Mouse (Mus musculus): ENCODE results near the gene Pdgfra. TPM values are rescaled to one million over a fixed set of nuclear protein-coding genes. Genes with fewer than 3 reads are reported as not detected.

Gene Pdgfra
- polyA plus RNA-seq (2016; fragmentation: Nextera tagmentation; extraction: Ambion mirVana): 15.7 and 23.2 TPM in 2 replicates

GRCm38 (mm10) chr5:75152021-75152425 is at the start of gene Pdgfra:
Gene Pdgfra (plus strand): TSS chr5:75152292.
- no peak within 1 kb of the TSS for H3K9ac ChIP-seq (replicated peaks)
- WGBS: 0% methylated on average over 10 of the region's 10 CpGs
- H3K36me3 ChIP-seq: no peaks in the 10 kb centered on the region
- peaks cover 53% of the 10 kb centered on the region for H3K4me1 ChIP-seq
- no peak for ATAC-seq (ENCODE audit: low FRiP score, low read depth)
- H3K27ac ChIP-seq (replicated peaks): no peak within 1 kb of the TSS; the same call in 1 of the 2 replicates
- no peaks in the 10 kb centered on the region for H3K9me3 ChIP-seq
- peak within 1 kb of the TSS; percentile 30 for H3K4me2 ChIP-seq (replicated peaks)
- peaks cover 96% of the 10 kb centered on the region for H3K27me3 ChIP-seq
- H3K4me3 ChIP-seq: peak within 1 kb of the TSS; percentile 44

- no peaks in the 10 kb centered on the region for H3K4me1 ChIP-seq
- H3K27me3 ChIP-seq: 0 out of 2 replicates have a peak, but pooled peaks cover 10% of the 10 kb centered on the region
- no peak for ATAC-seq (ENCODE audit: low FRiP score, low read depth)
- no peaks in the 10 kb centered on the region for H3K9me3 ChIP-seq
- 59% methylated on average over 3 of the region's 3 CpGs for WGBS
- H3K27ac ChIP-seq (replicated peaks): no peak overlapping the region
- no peak overlapping the region for H3K9ac ChIP-seq (replicated peaks)
- no peak overlapping the region for H3K4me3 ChIP-seq
- no peak overlapping the region for H3K4me2 ChIP-seq (replicated peaks)
- no peaks in the 10 kb centered on the region for H3K36me3 ChIP-seq
Observed at GRCm38 (mm10) chr5:75106511-75106910, 45.6 kb upstream of the Pdgfra start.

GRCm38 (mm10) chr5:75109368-75109767 is 42.7 kb upstream of the Pdgfra start:
- Histone ChIP-seq H3K27ac (replicated peaks) (no peak overlapping the region), H3K36me3 (no peaks in the 10 kb centered on the region), H3K9me3 (no peaks in the 10 kb centered on the region), H3K4me1 (no peaks in the 10 kb centered on the region), H3K9ac (replicated peaks) (no peak overlapping the region), H3K4me2 (replicated peaks) (no peak overlapping the region), H3K27me3 (no peaks in the 10 kb centered on the region), H3K4me3 (no peak overlapping the region)
- no peak for ATAC-seq (ENCODE audit: low FRiP score, low read depth)
- 67% methylated on average over 5 of the region's 5 CpGs for WGBS

- Histone ChIP-seq H3K36me3 (no peaks in the 10 kb centered on the region), H3K4me1 (no peaks in the 10 kb centered on the region), H3K27me3 (no peaks in the 10 kb centered on the region), H3K4me2 (replicated peaks) (no peak overlapping the region), H3K9ac (replicated peaks) (no peak overlapping the region), H3K9me3 (no peaks in the 10 kb centered on the region), H3K4me3 (no peak overlapping the region), H3K27ac (replicated peaks) (no peak overlapping the region)
- ATAC-seq (ENCODE audit: low FRiP score, low read depth): no peak
- WGBS: 47% methylated on average over 5 of the region's 5 CpGs
Observed at GRCm38 (mm10) chr5:75111781-75112180, 40.3 kb upstream of the Pdgfra start.

- H3K4me2 ChIP-seq (replicated peaks): no peak overlapping the region
- no peak overlapping the region for H3K27ac ChIP-seq (replicated peaks)
- peaks cover 20% of the 10 kb centered on the region; the same call in 1 of the 2 replicates for H3K27me3 ChIP-seq
- WGBS: 68% methylated on average over 7 of the region's 7 CpGs
- H3K9ac ChIP-seq (replicated peaks): no peak overlapping the region
- no peaks in the 10 kb centered on the region for H3K36me3 ChIP-seq
- H3K9me3 ChIP-seq: no peaks in the 10 kb centered on the region
- H3K4me3 ChIP-seq: no peak overlapping the region
- H3K4me1 ChIP-seq: no peaks in the 10 kb centered on the region
- ATAC-seq (ENCODE audit: low FRiP score, low read depth): no peak
Observed at GRCm38 (mm10) chr5:75118840-75119239, 33.3 kb upstream of the Pdgfra start.

- Histone ChIP-seq H3K9me3 (no peaks in the 10 kb centered on the region), H3K4me3 (no peak overlapping the region), H3K4me2 (replicated peaks) (no peak overlapping the region), H3K36me3 (no peaks in the 10 kb centered on the region), H3K9ac (replicated peaks) (no peak overlapping the region), H3K27ac (replicated peaks) (no peak overlapping the region), H3K4me1 (no peaks in the 10 kb centered on the region), H3K27me3 (peaks cover 20% of the 10 kb centered on the region)
- WGBS: 44% methylated on average over 5 of the region's 5 CpGs
- no peak for ATAC-seq (ENCODE audit: low FRiP score, low read depth)
Observed at GRCm38 (mm10) chr5:75121646-75122045, 30.4 kb upstream of the Pdgfra start.

- WGBS: 90% methylated on average over 7 of the region's 7 CpGs
- Histone ChIP-seq H3K9ac (replicated peaks) (no peak overlapping the region), H3K4me2 (replicated peaks) (no peak overlapping the region), H3K36me3 (no peaks in the 10 kb centered on the region), H3K27me3 (peaks cover 25% of the 10 kb centered on the region), H3K27ac (replicated peaks) (no peak overlapping the region), H3K4me1 (no peaks in the 10 kb centered on the region), H3K9me3 (no peaks in the 10 kb centered on the region), H3K4me3 (no peak overlapping the region)
- ATAC-seq (ENCODE audit: low FRiP score, low read depth): no peak
Observed at GRCm38 (mm10) chr5:75134681-75135080, 17.4 kb upstream of the Pdgfra start.

- no peak for ATAC-seq (ENCODE audit: low FRiP score, low read depth)
- Histone ChIP-seq H3K4me3 (peak overlapping the region; percentile 8; the same call in 1 of the 2 replicates), H3K4me2 (replicated peaks) (peak overlapping the region; percentile 44), H3K9me3 (no peaks in the 10 kb centered on the region), H3K27me3 (peaks cover 81% of the 10 kb centered on the region), H3K9ac (replicated peaks) (no peak overlapping the region; the same call in 1 of the 2 replicates), H3K36me3 (no peaks in the 10 kb centered on the region), H3K27ac (replicated peaks) (no peak overlapping the region), H3K4me1 (peaks cover 3% of the 10 kb centered on the region; the same call in 1 of the 2 replicates)
- WGBS: 5% methylated on average over 14 of the region's 14 CpGs
Observed at GRCm38 (mm10) chr5:75143092-75143491, 9.0 kb upstream of the Pdgfra start.

GRCm38 (mm10) chr5:75143767-75144166 is 8.3 kb upstream of the Pdgfra start:
- no peaks in the 10 kb centered on the region for H3K36me3 ChIP-seq

GRCm38 (mm10) chr5:75145341-75145740 is 6.8 kb upstream of the Pdgfra start:
- H3K9me3 ChIP-seq: no peaks in the 10 kb centered on the region
- peaks cover 83% of the 10 kb centered on the region for H3K27me3 ChIP-seq
- no peak overlapping the region for H3K9ac ChIP-seq (replicated peaks)
- H3K4me3 ChIP-seq: no peak overlapping the region
- no peaks in the 10 kb centered on the region for H3K36me3 ChIP-seq
- no peak overlapping the region for H3K4me2 ChIP-seq (replicated peaks)
- peaks cover 21% of the 10 kb centered on the region for H3K4me1 ChIP-seq
- 74% methylated on average over 2 of the region's 2 CpGs for WGBS
- ATAC-seq (ENCODE audit: low FRiP score, low read depth): no peak
- H3K27ac ChIP-seq (replicated peaks): no peak overlapping the region

More at GRCm38 (mm10) chr5:75143767-75144166, 8.3 kb upstream of the Pdgfra start:
- peaks cover 7% of the 10 kb centered on the region for H3K4me1 ChIP-seq
- WGBS: 42% methylated on average over 7 of the region's 7 CpGs
- no peak overlapping the region for H3K4me3 ChIP-seq
- no peak overlapping the region for H3K27ac ChIP-seq (replicated peaks)
- H3K9me3 ChIP-seq: no peaks in the 10 kb centered on the region
- H3K4me2 ChIP-seq (replicated peaks): no peak overlapping the region
- ATAC-seq (ENCODE audit: low FRiP score, low read depth): no peak
- no peak overlapping the region for H3K9ac ChIP-seq (replicated peaks)
- peaks cover 81% of the 10 kb centered on the region for H3K27me3 ChIP-seq

- Histone ChIP-seq H3K27me3 (peaks cover 90% of the 10 kb centered on the region), H3K9me3 (no peaks in the 10 kb centered on the region), H3K4me3 (no peak overlapping the region), H3K9ac (replicated peaks) (no peak overlapping the region), H3K4me2 (replicated peaks) (no peak overlapping the region), H3K4me1 (peaks cover 32% of the 10 kb centered on the region), H3K27ac (replicated peaks) (no peak overlapping the region), H3K36me3 (no peaks in the 10 kb centered on the region)
- ATAC-seq (ENCODE audit: low FRiP score, low read depth): no peak
- 79% methylated on average over 1 of the region's 1 CpGs for WGBS
Observed at GRCm38 (mm10) chr5:75146469-75146868, 5.6 kb upstream of the Pdgfra start.

GRCm38 (mm10) chr5:75148343-75149127 is 3.6 kb upstream of the Pdgfra start:
- Histone ChIP-seq H3K4me1 (peaks cover 45% of the 10 kb centered on the region), H3K27ac (replicated peaks) (no peak overlapping the region)

More at GRCm38 (mm10) chr5:75148343-75149127, 3.6 kb upstream of the Pdgfra start:
- Histone ChIP-seq H3K36me3 (no peaks in the 10 kb centered on the region), H3K27me3 (peaks cover 96% of the 10 kb centered on the region), H3K9ac (replicated peaks) (no peak overlapping the region), H3K4me3 (no peak overlapping the region), H3K9me3 (no peaks in the 10 kb centered on the region), H3K4me2 (replicated peaks) (peak overlapping the region; percentile 17)
- WGBS: under 1% methylated on average over 30 of the region's 30 CpGs
- no peak for ATAC-seq (ENCODE audit: low FRiP score, low read depth)

Measured in midbrain, embryonic 12.5 days (tissue).